Mouse (Mus musculus): Measurements from ENCODE around the gene Col25a1. TPM values are rescaled to one million over a fixed set of nuclear protein-coding genes. Genes with fewer than 3 reads are reported as not detected.

Gene Col25a1
- polyA plus RNA-seq, 1 experiment from 2014 or later: 14.8 TPM

- Histone ChIP-seq H3K27me3 (no peaks in the 10 kb centered on the region), H3K4me1 (no peaks in the 10 kb centered on the region), H3K36me3 (no peaks in the 10 kb centered on the region), H3K4me2 (no peak overlapping the region), H3K9ac (no peak overlapping the region), H3K27ac (no peak overlapping the region), H3K9me3 (no peaks in the 10 kb centered on the region; the same call in 1 of the 2 replicates), H3K4me3 (no peak overlapping the region)
- WGBS: 86% methylated on average over 7 of the region's 7 CpGs
- ATAC-seq (ENCODE audit: insufficient number of reproducible peaks, insufficient read depth, low FRiP score, low TSS enrichment, low read depth): no peak
Observed at GRCm38 (mm10) chr3:130252355-130252754, 121.1 kb downstream of the Col25a1 start.

GRCm38 (mm10) chr3:130256059-130256458 lies 124.8 kb downstream of the Col25a1 start:
- WGBS: 88% methylated on average over 3 of the region's 3 CpGs

GRCm38 (mm10) chr3:130256610-130257009 lies 125.3 kb downstream of the Col25a1 start:
- no peaks in the 10 kb centered on the region for H3K36me3 ChIP-seq
- H3K27ac ChIP-seq: no peak overlapping the region
- 69% methylated on average over 7 of the region's 7 CpGs for whole genome bisulfite sequencing
- no peaks in the 10 kb centered on the region for H3K27me3 ChIP-seq
- H3K4me3 ChIP-seq: no peak overlapping the region
- H3K4me1 ChIP-seq: no peaks in the 10 kb centered on the region
- no peak overlapping the region for H3K9ac ChIP-seq
- 0 out of 2 replicates have a peak, but pooled peaks cover 3% of the 10 kb centered on the region for H3K9me3 ChIP-seq
- ATAC-seq (ENCODE audit: insufficient number of reproducible peaks, insufficient read depth, low FRiP score, low TSS enrichment, low read depth): no peak
- no peak overlapping the region for H3K4me2 ChIP-seq

More at GRCm38 (mm10) chr3:130256059-130256458, 124.8 kb downstream of the Col25a1 start:
- Histone ChIP-seq H3K27me3 (no peaks in the 10 kb centered on the region), H3K4me1 (no peaks in the 10 kb centered on the region), H3K4me2 (no peak overlapping the region), H3K27ac (no peak overlapping the region), H3K4me3 (no peak overlapping the region), H3K36me3 (no peaks in the 10 kb centered on the region), H3K9ac (no peak overlapping the region), H3K9me3 (0 out of 2 replicates have a peak, but pooled peaks cover 3% of the 10 kb centered on the region)
- no peak for ATAC-seq (ENCODE audit: insufficient number of reproducible peaks, insufficient read depth, low FRiP score, low TSS enrichment, low read depth)

DNA sequence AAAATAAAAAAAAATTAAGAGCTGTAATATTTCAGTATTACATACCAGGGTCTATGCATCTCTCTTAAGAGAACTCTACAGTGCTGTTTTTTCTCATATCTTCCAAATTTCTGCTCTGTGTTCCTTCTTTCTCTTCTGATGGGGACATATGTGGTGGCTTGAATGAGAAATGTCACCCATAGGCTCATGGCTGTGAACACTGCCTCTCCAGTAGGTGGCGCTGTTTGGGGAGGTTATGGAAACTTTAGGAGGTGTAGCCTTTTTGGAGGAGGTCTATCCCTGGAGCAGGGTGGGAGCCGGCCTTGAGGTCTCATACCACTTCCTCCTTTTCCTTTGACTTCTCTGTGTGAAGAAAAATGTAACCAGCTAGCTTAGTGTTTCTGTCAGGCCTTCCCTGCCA lies 128.4 kb downstream of the Col25a1 start:
- 89% methylated on average over 2 of the region's 2 CpGs for WGBS
- Histone ChIP-seq H3K4me2 (no peak overlapping the region), H3K27ac (no peak overlapping the region), H3K4me1 (0 out of 2 replicates have a peak, but pooled peaks cover 3% of the 10 kb centered on the region), H3K36me3 (no peaks in the 10 kb centered on the region), H3K9ac (no peak overlapping the region), H3K4me3 (no peak overlapping the region), H3K27me3 (no peaks in the 10 kb centered on the region), H3K9me3 (0 out of 2 replicates have a peak, but pooled peaks cover 3% of the 10 kb centered on the region)
- no peak for ATAC-seq (ENCODE audit: insufficient number of reproducible peaks, insufficient read depth, low FRiP score, low TSS enrichment, low read depth)

DNA sequence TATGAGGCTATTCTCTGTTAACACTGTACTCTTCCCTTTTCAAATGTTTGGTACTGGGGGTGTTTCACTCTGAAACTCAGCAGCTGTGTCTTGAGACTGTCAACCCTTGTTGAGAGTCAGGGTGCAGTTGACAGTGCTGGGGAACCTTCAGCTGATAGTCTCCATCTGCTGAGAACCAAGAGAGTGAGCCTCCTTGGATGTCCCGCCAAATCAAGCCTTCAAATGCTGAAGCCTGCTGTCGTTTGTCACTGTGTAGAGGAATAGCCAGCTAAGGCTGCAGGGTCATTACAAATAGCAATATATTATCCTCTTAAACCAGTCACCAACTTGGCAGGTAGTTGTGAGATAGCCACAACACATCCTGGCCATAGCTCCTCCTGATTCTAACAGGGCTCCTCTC lies 129.0 kb downstream of the Col25a1 start:
- Histone ChIP-seq H3K4me3 (no peak overlapping the region), H3K36me3 (no peaks in the 10 kb centered on the region), H3K27ac (no peak overlapping the region), H3K27me3 (no peaks in the 10 kb centered on the region), H3K4me2 (no peak overlapping the region), H3K9me3 (0 out of 2 replicates have a peak, but pooled peaks cover 3% of the 10 kb centered on the region), H3K9ac (no peak overlapping the region), H3K4me1 (peaks cover 8% of the 10 kb centered on the region)
- no peak for ATAC-seq (ENCODE audit: insufficient number of reproducible peaks, insufficient read depth, low FRiP score, low TSS enrichment, low read depth)
- WGBS: 88% methylated on average over 2 of the region's 2 CpGs

DNA sequence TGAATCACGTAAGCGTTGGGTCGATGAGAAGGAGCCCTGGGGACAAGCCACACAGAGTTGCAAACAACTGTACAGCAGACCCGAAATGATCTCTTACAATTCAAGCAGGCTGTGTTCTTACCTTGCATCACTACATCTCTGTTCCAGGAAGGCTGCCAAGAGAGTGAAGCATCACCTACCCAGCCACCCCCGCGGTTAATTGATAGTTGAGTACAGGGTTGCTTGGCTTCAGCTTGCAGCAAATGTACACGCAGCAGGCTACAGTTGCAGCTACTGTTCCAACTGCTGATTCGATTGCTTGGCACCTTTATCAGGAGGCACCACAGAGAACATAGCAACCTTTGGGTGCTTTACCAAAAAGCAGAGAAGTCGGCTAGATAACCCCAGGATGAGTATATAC lies 133.8 kb downstream of the Col25a1 start:
- Histone ChIP-seq H3K4me1 (peaks cover 25% of the 10 kb centered on the region), H3K27me3 (no peaks in the 10 kb centered on the region), H3K4me2 (no peak overlapping the region), H3K27ac (no peak overlapping the region), H3K4me3 (no peak overlapping the region), H3K9ac (no peak overlapping the region), H3K36me3 (no peaks in the 10 kb centered on the region), H3K9me3 (no peaks in the 10 kb centered on the region)
- no peak for ATAC-seq (ENCODE audit: insufficient number of reproducible peaks, insufficient read depth, low FRiP score, low TSS enrichment, low read depth)
- 80% methylated on average over 9 of the region's 9 CpGs for WGBS

- 72% methylated on average over 3 of the region's 3 CpGs for WGBS
- no peak overlapping the region for H3K4me2 ChIP-seq
- no peak overlapping the region for H3K27ac ChIP-seq
- H3K4me1 ChIP-seq: peaks cover 15% of the 10 kb centered on the region
- no peaks in the 10 kb centered on the region for H3K27me3 ChIP-seq
- no peak for ATAC-seq (ENCODE audit: insufficient number of reproducible peaks, insufficient read depth, low FRiP score, low TSS enrichment, low read depth)
- no peaks in the 10 kb centered on the region for H3K9me3 ChIP-seq
- H3K36me3 ChIP-seq: no peaks in the 10 kb centered on the region
- H3K9ac ChIP-seq: no peak overlapping the region
- no peak overlapping the region for H3K4me3 ChIP-seq
Observed at GRCm38 (mm10) chr3:130270509-130270908, 139.2 kb downstream of the Col25a1 start.

DNA sequence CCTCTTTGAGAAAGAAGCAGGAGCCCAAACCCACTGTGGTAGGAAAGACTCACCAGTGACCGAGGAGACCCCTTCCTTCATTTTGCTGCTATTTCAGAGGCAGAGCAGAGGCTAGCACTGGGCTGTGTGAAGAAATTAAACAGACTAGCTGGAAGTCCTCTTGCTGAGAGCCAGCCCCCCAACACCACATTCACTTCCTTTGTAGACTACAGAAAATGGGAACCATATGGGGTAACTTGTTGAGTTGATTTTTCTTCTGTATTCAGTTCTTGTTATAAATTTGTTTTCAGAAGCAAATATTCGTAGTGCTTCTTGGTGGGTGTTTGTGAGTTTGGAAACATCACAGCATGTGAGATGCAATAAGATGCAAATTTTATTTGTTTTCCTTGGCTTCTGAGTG lies 142.6 kb downstream of the Col25a1 start:
- no peak for ATAC-seq (ENCODE audit: insufficient number of reproducible peaks, insufficient read depth, low FRiP score, low TSS enrichment, low read depth)
- H3K27ac ChIP-seq: no peak overlapping the region
- no peak overlapping the region for H3K9ac ChIP-seq
- H3K4me1 ChIP-seq: peaks cover 8% of the 10 kb centered on the region
- no peaks in the 10 kb centered on the region for H3K36me3 ChIP-seq
- no peaks in the 10 kb centered on the region for H3K9me3 ChIP-seq
- 41% methylated on average over 2 of the region's 2 CpGs for WGBS
- H3K4me3 ChIP-seq: no peak overlapping the region
- no peak overlapping the region for H3K4me2 ChIP-seq
- H3K27me3 ChIP-seq: no peaks in the 10 kb centered on the region; the same call in 1 of the 2 replicates

DNA sequence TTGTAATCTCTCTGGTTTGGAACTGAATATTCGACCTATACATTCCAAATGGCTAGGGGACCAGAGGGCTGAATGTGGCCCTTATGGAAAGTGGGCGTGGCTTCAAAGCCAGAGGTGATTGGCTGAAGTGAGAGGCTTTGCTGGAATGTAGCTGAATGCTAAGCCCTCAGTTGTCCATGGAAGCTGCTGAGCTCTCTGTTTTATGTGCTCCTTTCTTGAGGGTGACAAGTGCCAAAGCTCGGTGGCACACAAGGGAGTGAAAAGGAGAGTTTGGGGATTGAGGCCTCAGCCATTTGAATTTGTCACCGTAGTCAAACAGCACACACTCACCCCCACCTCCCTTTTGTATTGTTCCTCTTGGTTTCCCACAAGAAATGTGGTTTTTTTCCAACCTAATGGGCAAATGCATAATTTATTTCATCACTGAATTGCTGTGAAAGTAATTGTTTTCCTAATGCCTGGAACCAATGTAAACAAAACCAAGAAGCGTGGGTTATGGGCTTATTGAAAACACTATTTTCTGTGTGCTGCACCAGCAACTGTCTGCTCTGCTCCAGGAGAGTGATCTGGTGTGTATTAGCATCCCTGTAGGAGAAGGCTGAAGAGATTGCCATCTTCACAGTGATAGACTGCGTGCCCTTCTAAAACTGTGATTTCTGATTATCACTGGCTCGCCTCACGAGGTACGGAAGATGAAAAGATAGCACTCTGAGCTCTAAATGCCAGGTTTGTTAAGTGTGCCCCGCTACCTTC lies 147.2 kb downstream of the Col25a1 start:
- Histone ChIP-seq H3K4me1 (peaks cover 9% of the 10 kb centered on the region), H3K9me3 (no peaks in the 10 kb centered on the region), H3K4me2 (no peak overlapping the region), H3K36me3 (no peaks in the 10 kb centered on the region), H3K9ac (no peak overlapping the region), H3K27ac (no peak overlapping the region), H3K4me3 (no peak overlapping the region), H3K27me3 (no peaks in the 10 kb centered on the region; the same call in 1 of the 2 replicates)
- no peak for ATAC-seq (ENCODE audit: insufficient number of reproducible peaks, insufficient read depth, low FRiP score, low TSS enrichment, low read depth)
- WGBS: 60% methylated on average over 10 of the region's 10 CpGs

DNA sequence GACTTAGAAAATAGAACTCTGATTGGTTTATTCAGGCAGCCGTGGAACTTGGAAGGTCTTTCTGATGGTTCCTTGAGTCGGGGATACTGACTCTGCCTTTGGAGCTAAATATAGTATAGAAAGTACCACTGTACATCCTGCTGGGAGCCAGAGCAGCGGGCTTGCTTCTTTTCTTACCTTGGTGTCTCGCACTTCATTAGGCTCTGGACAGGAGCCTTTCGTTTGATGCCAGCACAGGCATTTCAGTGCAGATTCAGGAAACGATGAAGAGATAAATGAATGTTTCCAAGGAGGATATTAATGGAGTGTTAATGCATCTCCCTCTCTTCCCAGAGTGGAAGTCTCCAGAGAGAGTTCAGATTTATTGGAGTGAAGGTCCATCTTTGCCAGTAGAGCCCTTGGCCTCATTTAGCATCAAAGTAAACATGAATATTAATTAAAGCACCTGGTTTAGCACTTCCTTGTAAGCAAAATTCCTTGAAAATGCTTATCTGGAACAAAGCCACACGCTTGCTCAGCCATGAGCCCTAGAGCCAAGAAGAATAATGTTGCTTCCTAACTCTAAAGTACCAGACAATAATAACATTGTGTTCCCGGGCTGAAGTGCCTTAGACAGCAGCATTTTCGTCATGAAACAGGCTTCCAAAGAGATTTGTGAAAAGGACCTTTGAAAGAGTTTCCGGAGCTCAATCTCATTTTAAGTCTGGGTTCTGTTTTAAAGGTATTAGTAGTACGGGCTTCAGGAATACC lies 151.9 kb downstream of the Col25a1 start:
- no peak overlapping the region for H3K4me3 ChIP-seq
- WGBS: 57% methylated on average over 11 of the region's 11 CpGs
- no peaks in the 10 kb centered on the region for H3K9me3 ChIP-seq
- H3K9ac ChIP-seq: no peak overlapping the region
- no peak for ATAC-seq (ENCODE audit: insufficient number of reproducible peaks, insufficient read depth, low FRiP score, low TSS enrichment, low read depth)
- no peaks in the 10 kb centered on the region for H3K27me3 ChIP-seq
- no peak overlapping the region for H3K27ac ChIP-seq
- H3K4me1 ChIP-seq: peaks cover 8% of the 10 kb centered on the region
- H3K4me2 ChIP-seq: no peak overlapping the region
- H3K36me3 ChIP-seq: no peaks in the 10 kb centered on the region

DNA sequence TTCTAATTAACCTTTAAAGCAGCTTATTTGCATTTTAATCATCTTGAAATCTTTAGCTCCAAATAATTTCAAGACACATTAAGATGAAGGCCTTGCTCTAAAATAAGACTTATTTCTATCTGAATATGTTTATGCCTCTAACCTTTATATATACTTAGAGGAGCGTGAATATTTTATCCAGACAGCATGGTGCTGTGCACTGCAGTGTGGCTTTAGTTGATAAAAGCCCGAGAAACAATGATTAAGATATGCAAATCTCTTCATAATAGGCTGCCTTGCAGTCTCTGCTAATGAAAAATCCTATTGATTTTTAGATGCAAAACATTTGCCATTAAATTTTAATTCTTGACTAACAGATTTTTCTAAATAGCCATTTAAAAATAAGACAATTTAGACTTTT lies 156.8 kb downstream of the Col25a1 start:
- Histone ChIP-seq H3K36me3 (no peaks in the 10 kb centered on the region), H3K4me3 (no peak overlapping the region), H3K9ac (no peak overlapping the region), H3K27ac (no peak overlapping the region), H3K4me2 (no peak overlapping the region), H3K9me3 (no peaks in the 10 kb centered on the region), H3K27me3 (no peaks in the 10 kb centered on the region), H3K4me1 (peaks cover 14% of the 10 kb centered on the region)
- WGBS: 79% methylated on average over 2 of the region's 2 CpGs
- no peak for ATAC-seq (ENCODE audit: insufficient number of reproducible peaks, insufficient read depth, low FRiP score, low TSS enrichment, low read depth)

- Histone ChIP-seq H3K4me1 (peaks cover 14% of the 10 kb centered on the region), H3K27ac (no peak overlapping the region), H3K9ac (no peak overlapping the region), H3K27me3 (no peaks in the 10 kb centered on the region), H3K36me3 (no peaks in the 10 kb centered on the region), H3K4me3 (no peak overlapping the region), H3K4me2 (no peak overlapping the region), H3K9me3 (no peaks in the 10 kb centered on the region)
- WGBS: 72% methylated on average over 4 of the region's 4 CpGs
- ATAC-seq (ENCODE audit: insufficient number of reproducible peaks, insufficient read depth, low FRiP score, low TSS enrichment, low read depth): no peak
Observed at GRCm38 (mm10) chr3:130288756-130289155, 157.5 kb downstream of the Col25a1 start.
